Mouse (Mus musculus) heart, embryonic 14.5 days (tissue): ENCODE measurements around the gene Epsti1. TPM values are rescaled to one million over a fixed set of nuclear protein-coding genes. Genes with fewer than 3 reads are reported as not detected.

Source experiments
- ATAC-seq: fragments of 200-750 bp; cut with Nextera tagmentation; 2 replicates; pipeline ENCODE4 v1.8.0; 2017; ENCODE audit warnings: low read depth, moderate TSS enrichment; ENCODE audit not compliant: insufficient number of reproducible peaks, insufficient read depth, low FRiP score
- H3K27ac ChIP-seq, 2 experiments: fragments of 200-500 bp in 1 of 2; fragments of 300-500 bp in 1 of 2; sonication (generic) in 1 of 2; replicated peaks in 1 of 2; 2 replicates each; pipeline ENCODE4 v1.5.1; 2012 to 2014; ENCODE audit warnings: low read depth in 2 of 2, low read length in 2 of 2, control low read depth in 1 of 2, mild to moderate bottlenecking in 1 of 2, mixed read lengths in 1 of 2; ENCODE audit not compliant: control insufficient read depth in 1 of 2, insufficient read depth in 1 of 2
- H3K27me3 ChIP-seq: fragments of 300-500 bp; sonication (generic); 2 replicates; pipeline ENCODE4 v1.6.1; 2014; ENCODE audit warnings: mild to moderate bottlenecking, low read length, control low read depth; ENCODE audit not compliant: control insufficient read depth, insufficient read depth
- H3K36me3 ChIP-seq: fragments of 300-500 bp; sonication (generic); 2 replicates; pipeline ENCODE4 v1.6.1; 2014; ENCODE audit warnings: mild to moderate bottlenecking, control low read depth, low read length, mixed read lengths; ENCODE audit not compliant: control insufficient read depth, insufficient read depth
- H3K4me1 ChIP-seq, 2 experiments: fragments of 200-500 bp in 1 of 2; fragments of 300-500 bp in 1 of 2; sonication (generic) in 1 of 2; 2 replicates each; pipeline ENCODE4 v1.6.1; 2012 to 2014; ENCODE audit warnings: low read length in 2 of 2, control low read depth in 1 of 2, mixed read lengths in 1 of 2; ENCODE audit not compliant: control insufficient read depth in 2 of 2, insufficient read depth in 2 of 2
- H3K4me2 ChIP-seq: fragments of 300-500 bp; sonication (generic); 2 replicates; pipeline ENCODE4 v1.6.1; 2014; ENCODE audit warnings: mild to moderate bottlenecking, low read length
- H3K4me3 ChIP-seq, 2 experiments: fragments of 200-500 bp in 1 of 2; fragments of 300-500 bp in 1 of 2; sonication (generic) in 1 of 2; 2 replicates each; pipeline ENCODE4 v1.5.1; 2012 to 2014; ENCODE audit warnings: low read length in 2 of 2, mild to moderate bottlenecking in 2 of 2, control low read depth in 1 of 2, low read depth in 1 of 2, moderate library complexity in 1 of 2; ENCODE audit not compliant: control insufficient read depth in 1 of 2, insufficient read depth in 1 of 2
- H3K9ac ChIP-seq: fragments of 300-500 bp; sonication (generic); 2 replicates; pipeline ENCODE4 v1.6.1; 2014; ENCODE audit warnings: mild to moderate bottlenecking, low read length
- H3K9me3 ChIP-seq: fragments of 300-500 bp; sonication (generic); 2 replicates; pipeline ENCODE4 v1.6.1; 2016; ENCODE audit warnings: low read length, control low read depth; ENCODE audit not compliant: control insufficient read depth
- WGBS: fragments of 180-500 bp; shearing (Covaris S2); extraction: QIAGEN DNeasy Blood & Tissue Kit; methylation state at CpG from one replicate; pipeline ENCODE4 v1.1.7; 2014; 5-methylcytosine and 5-hydroxymethylcytosine counted together
- polyA plus RNA-seq: library from polyadenylated mRNA; unstranded; fragments of >200 nt; fragmentation: Nextera tagmentation; extraction: Ambion mirVana; gene quantifications from 2 replicates; pipeline ENCODE4 v1.2.1, GENCODE M21; 2014

Gene Epsti1
- 0.86 and 1.1 TPM in 2 replicates for polyA plus RNA-seq

DNA sequence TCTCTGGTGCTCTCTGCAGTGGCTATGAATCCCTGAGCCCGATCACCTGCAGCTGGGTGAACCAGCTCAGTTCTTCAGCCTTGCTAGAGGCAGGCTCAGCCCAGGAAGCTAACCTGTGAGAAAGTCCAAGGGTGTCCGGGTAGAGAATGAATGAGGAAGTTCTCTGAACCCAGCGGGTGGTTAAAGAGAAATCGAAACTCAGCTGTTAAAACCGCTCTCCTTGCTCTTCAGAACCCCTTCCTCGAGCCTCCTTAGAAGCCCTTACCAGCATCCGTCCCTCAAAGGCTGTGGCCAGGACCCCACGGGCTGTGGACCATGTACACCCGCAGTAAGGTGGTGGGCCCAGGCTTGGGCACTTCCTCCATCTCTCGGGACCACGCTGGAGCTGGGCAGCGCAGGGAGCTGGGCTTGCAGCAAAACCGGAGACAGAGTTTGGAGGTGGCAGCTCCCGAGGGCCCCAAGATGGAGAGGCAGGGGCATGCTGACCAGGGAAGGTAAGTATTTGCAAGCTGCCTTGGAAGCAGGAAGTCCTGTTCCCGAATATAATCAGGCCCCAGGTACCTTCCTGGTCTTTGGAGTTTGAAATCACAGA lies at the start of gene Epsti1:
TSS of gene Epsti1 (plus strand) at position 69 of the 592 bp plus-strand sequence.
- 0 out of 2 replicates have a peak within 1 kb of the TSS, but pooled peaks have one; percentile 35 for H3K9ac ChIP-seq
- peak within 1 kb of the TSS in 1 of 2 experiments; percentile 12; a peak in 2 of 4 replicates for H3K4me3 ChIP-seq
- H3K9me3 ChIP-seq: no peaks in the 10 kb centered on the region
- H3K4me2 ChIP-seq: peak within 1 kb of the TSS; percentile 43
- H3K4me1 ChIP-seq: no peaks in the 10 kb centered on the region; a peak in 1 of 4 replicates
- H3K27me3 ChIP-seq: no peaks in the 10 kb centered on the region
- H3K27ac ChIP-seq: no peak within 1 kb of the TSS
- no peak for ATAC-seq
- WGBS: 60% methylated on average over 15 of the region's 15 CpGs
- no peaks in the 10 kb centered on the region for H3K36me3 ChIP-seq

- Histone ChIP-seq H3K9me3 (no peaks in the 10 kb centered on the region), H3K9ac (no peak overlapping the region), H3K27me3 (no peaks in the 10 kb centered on the region), H3K4me2 (no peak overlapping the region), H3K4me3 (no peak overlapping the region), H3K36me3 (0 out of 2 replicates have a peak, but pooled peaks cover 3% of the 10 kb centered on the region), H3K4me1 (no peaks in the 10 kb centered on the region), H3K27ac (no peak overlapping the region)
- no peak for ATAC-seq
- WGBS: 100% methylated on average over 1 of the region's 1 CpGs
These were observed 44.1 kb upstream of the Epsti1 start for GRCm38 (mm10) chr14:77859894-77860293.

- Histone ChIP-seq H3K9me3 (no peaks in the 10 kb centered on the region), H3K4me3 (no peak overlapping the region), H3K27me3 (no peaks in the 10 kb centered on the region), H3K27ac (no peak overlapping the region), H3K36me3 (no peaks in the 10 kb centered on the region), H3K4me1 (no peaks in the 10 kb centered on the region), H3K4me2 (no peak overlapping the region), H3K9ac (no peak overlapping the region)
- 62% methylated on average over 5 of the region's 5 CpGs for WGBS
- ATAC-seq: no peak
These were observed 43.0 kb upstream of the Epsti1 start for GRCm38 (mm10) chr14:77860841-77861560.

GRCm38 (mm10) chr14:77864051-77864450 lies 40.0 kb upstream of the Epsti1 start:
- Histone ChIP-seq H3K4me1 (no peaks in the 10 kb centered on the region), H3K4me2 (no peak overlapping the region), H3K36me3 (no peaks in the 10 kb centered on the region), H3K27ac (no peak overlapping the region), H3K27me3 (no peaks in the 10 kb centered on the region), H3K4me3 (no peak overlapping the region), H3K9ac (no peak overlapping the region), H3K9me3 (no peaks in the 10 kb centered on the region)
- no peak for ATAC-seq
- WGBS: 71% methylated on average over 3 of the region's 3 CpGs

GRCm38 (mm10) chr14:77864510-77864909 lies 39.5 kb upstream of the Epsti1 start:
- H3K27me3 ChIP-seq: no peaks in the 10 kb centered on the region
- no peak for ATAC-seq
- no peak overlapping the region for H3K9ac ChIP-seq
- 91% methylated on average over 6 of the region's 6 CpGs for WGBS
- no peaks in the 10 kb centered on the region for H3K9me3 ChIP-seq
- H3K36me3 ChIP-seq: no peaks in the 10 kb centered on the region
- H3K4me3 ChIP-seq: no peak overlapping the region
- H3K4me2 ChIP-seq: no peak overlapping the region
- no peak overlapping the region for H3K27ac ChIP-seq
- H3K4me1 ChIP-seq: no peaks in the 10 kb centered on the region

DNA sequence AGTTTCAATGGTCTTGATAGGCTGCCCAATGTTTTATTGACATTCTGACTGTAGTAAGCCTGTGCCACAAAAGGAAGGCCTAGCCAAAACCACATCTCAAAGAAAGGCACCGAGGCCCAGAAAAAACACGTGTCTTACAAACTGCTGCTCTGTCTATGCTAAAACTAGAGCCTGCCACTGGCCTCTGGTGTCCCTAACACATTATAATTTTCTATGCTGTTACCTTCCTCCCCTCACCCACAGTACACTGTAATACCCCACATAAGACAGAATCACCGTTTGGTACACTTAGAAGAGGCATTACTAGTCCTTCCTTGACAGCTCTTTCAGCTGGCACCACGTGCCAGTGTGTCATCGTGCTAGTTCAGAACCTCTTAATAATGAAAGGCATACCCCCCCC lies 36.4 kb upstream of the Epsti1 start:
- Histone ChIP-seq H3K27me3 (no peaks in the 10 kb centered on the region), H3K27ac (no peak overlapping the region), H3K36me3 (peaks cover 7% of the 10 kb centered on the region; the same call in 1 of the 2 replicates), H3K9ac (no peak overlapping the region), H3K9me3 (no peaks in the 10 kb centered on the region), H3K4me3 (no peak overlapping the region), H3K4me2 (no peak overlapping the region), H3K4me1 (no peaks in the 10 kb centered on the region)
- ATAC-seq: no peak
- 91% methylated on average over 5 of the region's 5 CpGs for WGBS

DNA sequence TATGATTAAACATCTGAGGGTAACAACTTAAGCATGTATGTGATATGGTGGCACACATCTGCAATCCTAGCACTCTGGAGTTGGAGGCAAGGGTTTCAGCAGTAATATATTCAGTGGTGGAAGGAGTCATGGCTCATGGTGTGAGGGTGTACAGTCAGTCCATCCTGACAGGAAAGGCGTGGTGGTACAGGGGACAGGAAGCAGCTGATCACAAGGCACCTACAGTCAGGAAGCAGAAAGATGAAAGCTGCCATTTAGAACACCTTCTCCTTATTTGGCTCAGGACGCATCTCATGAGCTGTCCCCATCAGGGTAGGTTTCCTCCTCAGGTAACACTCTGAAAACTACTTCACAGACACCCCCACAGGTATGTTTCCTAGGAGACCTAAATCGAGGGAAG lies 33.1 kb upstream of the Epsti1 start:
- no peak overlapping the region for H3K9ac ChIP-seq
- H3K4me3 ChIP-seq: no peak overlapping the region
- 83% methylated on average over 3 of the region's 3 CpGs for WGBS
- H3K36me3 ChIP-seq: peaks cover 7% of the 10 kb centered on the region; the same call in 1 of the 2 replicates
- no peak overlapping the region for H3K27ac ChIP-seq
- H3K4me2 ChIP-seq: no peak overlapping the region
- H3K9me3 ChIP-seq: no peaks in the 10 kb centered on the region
- no peak for ATAC-seq
- peaks cover 2 to 11% of the 10 kb centered on the region in 2 experiments; a peak in 2 of 4 replicates for H3K4me1 ChIP-seq
- H3K27me3 ChIP-seq: no peaks in the 10 kb centered on the region
